Mouse (Mus musculus) cerebellum, adult 11-12 months (tissue): ENCODE results near the gene Chrdl2.

Experiments used
- DNase-seq: peaks from one replicate; pipeline ENCODE4 v3.0.0; 2022

Chrdl2 gene

DNA sequence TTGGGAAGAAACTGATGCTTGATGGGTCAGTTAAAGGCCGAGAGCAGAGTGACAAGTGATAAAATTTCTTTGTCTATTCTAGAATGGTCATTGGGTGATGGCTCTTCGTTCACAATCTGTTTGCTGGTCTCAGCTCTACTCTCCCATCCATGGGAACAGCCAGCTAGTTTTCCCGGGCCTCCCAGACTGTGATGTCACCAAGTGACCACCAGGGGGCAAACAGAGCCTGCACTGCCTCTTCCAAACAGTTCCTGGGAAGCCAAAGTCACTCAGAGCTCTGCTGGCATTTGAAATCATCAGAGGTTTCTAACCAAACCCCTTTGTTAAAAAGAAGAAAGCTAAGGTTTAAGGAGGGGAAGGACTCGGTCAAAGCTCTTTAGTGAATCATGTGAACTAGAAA, 17.2 kb upstream of the Chrdl2 start:
- peak; percentile 62 for DNase-seq

DNA sequence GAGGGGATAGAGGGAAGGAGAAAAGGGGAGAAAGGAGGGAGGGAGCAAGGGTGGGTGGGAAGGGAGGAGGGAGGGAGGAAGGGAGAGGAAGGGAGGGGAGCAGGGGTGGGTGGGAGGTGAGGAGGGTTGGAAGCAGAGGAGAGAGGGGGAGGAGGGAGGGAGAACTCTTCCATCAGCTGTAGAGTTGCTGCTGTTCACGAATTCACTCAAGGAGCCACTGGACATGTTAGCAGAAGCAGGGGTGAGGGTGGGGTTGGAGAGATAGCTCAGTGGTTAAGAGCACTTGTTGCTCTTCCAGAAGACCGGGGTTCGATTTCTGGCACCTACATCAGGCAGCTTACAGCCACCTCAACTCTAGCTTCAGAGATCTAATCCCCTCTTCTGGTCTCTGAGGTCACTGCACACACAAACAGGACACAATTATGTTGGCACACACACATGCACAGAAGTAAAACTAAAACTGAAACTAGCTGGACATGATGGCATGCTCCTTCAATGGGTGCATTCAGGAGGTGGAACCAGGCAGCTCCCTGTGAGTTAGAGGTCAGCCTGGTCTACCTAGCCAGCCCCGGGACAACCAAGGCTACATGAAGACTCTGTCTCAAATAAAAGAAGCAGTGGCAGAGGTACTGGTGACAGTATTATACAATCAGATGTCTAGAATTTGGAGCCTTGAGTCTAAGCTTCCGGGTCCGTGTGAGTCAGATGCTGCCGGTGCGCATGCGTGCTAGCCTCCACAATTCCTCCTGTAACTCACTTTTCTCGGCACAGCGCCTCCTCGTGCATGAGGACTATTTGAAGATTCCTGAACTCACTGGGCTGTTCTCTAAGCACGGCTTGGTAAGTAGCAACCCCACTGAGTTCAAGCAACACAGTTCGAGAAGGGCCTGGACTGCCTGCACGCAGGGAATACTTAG, 15.9 kb upstream of the Chrdl2 start:
- no peak for DNase-seq

DNA sequence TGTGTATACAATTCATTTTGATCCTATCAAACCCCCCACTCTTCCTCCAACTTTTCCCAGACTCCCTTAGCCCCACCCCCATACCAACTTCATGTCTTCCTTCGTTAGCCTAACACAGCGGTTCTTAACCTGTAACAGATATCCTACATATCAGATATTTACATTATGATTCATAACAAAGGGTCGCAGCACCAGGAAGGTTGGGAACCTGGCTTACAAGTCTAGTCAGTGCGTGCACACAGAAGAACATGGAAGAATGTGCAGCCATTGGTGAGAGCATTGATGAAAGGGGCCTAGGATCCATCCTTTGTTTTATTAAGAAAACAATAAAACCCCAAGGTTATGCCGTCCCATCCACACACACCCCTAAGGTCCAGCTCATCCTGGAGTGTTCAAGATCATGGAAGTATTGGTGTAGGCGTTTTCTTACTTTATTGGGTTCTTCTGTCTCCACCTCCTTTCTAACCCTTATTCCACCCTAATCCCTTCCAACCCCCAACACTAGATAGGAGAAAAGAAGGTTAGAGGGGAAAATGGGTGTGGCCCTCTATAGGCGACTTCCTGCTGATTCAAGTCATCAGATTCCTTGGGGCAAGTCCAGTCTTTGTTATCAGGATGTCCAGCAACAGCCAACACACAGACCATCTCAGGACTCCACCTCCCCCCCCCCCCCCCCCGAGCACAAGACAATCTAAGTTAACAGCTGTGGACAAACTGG, 14.8 kb upstream of the Chrdl2 start:
- DNase-seq = no peak

DNA sequence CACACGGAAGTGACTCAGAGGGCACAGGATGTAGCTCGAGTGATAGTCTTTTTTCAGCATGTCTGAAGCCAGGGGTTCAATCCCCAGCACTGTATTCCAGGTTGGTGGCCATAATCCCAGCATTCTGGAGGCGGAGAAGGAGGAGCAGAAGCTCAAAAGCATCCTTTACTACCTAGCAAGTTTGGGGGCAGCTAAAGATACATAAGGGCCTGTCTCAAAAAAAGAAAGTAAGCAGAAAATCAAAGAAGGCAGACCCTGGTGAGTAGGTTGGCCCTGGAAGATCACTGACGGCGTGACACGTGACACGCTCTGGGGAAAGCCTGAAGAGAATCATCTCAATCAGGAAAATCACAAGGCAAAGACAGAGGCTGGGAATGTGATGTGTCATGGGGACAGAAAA, 12.8 kb upstream of the Chrdl2 start:
- no peak for DNase-seq

DNA sequence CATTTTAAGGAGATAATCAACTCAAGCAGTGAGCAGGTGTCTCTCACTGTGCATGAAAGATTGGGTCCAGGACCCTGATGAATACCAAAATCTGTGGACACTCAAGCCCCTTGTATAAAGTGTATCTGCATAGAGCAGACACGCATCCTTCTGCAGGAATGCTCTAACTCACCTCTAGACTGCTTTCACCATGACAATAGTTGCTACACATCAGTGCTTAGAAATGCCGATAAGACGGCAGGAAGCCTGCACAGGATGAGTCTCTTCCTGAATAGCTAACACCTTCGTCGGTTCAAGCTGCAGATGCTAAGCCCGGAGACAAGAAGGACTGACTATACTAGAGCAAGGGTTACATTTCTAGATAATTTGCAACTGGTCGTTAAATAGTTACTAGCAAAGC, 10.8 kb upstream of the Chrdl2 start:
- no peak for DNase-seq

DNA sequence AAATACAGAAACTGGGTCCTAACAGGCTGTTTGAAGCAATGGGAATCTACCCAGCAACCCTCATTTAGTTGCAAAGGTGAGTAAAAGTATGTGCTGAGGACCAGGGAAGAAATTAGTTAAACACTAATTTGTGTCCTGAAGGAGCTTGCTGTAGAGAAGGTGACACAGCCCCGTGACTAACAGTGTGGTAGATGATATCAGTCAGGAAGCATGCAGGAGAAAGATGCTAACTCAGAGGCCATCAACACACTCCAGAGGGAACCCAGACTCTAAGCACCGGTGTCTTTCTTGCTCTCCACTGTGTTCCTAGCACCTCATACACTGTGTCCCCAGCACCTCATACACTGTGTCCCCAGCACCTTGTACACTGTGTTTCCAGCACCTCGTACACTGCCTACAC, 7.3 kb upstream of the Chrdl2 start:
- DNase-seq = no peak

DNA sequence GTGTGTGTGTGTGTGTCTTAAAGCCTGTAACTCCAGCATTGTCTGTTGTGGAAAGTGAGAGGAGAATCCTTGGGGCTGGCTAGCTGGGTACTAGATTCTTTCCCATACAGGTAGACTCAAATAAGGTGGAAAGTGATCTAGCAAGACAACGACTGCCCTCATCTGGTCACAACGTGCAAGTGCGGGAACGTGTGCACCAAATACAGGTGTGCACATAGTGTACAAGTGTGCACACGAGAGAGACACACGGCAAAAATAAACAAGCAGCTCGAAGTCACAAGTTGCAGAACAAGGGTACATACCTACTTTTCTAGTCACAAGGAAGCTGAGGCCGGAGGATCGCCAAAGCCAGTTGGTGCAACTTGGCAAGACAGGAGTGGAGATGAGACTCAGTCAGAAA, 2.2 kb upstream of the Chrdl2 start:
- no peak for DNase-seq

DNA sequence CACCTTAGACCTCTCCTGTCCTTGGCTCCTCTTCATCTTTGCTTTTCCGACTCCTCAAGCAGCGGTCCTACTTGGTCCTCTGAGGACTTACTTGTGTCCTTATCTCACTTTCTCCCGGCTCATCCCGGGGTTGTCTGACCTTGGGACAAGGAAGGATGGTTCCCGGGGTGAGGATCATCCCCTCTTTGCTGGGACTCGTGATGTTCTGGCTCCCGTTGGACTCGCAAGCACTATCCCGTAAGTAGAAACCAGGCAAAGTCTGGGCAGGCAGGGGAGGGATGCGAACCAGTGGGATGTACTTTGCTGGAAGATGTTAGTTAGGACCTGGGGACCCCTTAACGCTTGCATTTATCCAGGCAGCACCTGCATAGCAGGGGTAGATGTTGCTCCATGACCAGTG, 439 bp downstream of the Chrdl2 start:
- DNase-seq = no peak

DNA sequence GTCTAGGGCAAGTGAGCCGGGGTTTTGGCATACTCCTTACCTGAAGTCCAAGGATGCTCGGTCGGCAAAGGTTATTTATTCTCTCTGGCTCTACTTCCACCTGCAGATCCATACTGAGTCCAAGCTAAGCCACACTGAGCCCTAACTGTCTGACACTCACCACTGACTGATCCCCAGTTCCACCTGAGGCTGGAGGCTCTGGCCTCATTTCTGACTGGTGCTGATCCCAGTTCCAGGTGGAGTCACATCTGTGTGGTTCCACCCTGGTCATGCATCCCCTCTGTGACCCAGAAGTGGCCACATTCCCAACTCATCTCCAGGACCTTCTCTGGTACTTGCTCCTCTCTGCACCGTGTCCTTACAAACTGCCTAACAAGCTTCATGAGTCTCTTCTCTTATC, 2.8 kb downstream of the Chrdl2 start:
- DNase-seq = no peak

DNA sequence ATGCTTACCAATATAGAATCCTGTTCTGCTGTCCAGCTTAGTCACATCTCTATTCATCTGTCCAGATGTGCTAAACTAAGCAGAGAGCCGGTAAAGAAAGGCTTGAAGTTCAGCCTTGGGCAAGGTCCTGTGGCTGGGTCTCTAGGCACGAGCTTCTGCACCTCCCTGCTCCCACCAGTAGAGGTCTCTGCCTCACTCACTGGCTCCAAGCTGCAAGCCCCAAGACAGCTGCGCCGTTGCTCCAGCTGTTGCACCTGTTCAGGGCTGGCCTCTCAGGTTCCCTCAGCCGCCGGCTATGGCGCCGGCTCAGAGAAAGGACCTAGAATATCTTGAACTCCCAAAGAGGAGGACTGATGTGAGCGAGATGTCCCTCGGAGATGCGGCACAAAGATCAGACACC, 3.7 kb downstream of the Chrdl2 start:
- DNase-seq = no peak

DNA sequence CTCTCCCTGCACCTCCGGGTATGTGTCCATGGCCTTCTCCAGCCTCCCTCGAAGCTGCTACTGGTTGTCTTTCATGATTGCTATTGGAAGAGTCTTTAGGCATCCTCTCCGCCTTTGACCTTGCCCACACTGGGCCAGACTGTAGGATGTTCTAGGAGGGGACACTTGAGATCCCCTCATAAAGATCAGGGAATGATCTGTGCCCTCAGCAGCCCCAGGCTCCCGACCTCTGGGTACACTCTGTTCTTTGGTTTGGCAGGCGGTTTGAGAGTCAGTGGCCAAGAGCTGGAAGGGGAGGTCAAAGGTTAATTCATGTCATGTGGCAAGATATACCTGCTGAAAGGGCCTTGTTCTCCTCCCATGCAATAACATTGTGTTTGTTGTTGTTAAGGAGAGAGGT, 4.7 kb downstream of the Chrdl2 start:
- DNase-seq = no peak

DNA sequence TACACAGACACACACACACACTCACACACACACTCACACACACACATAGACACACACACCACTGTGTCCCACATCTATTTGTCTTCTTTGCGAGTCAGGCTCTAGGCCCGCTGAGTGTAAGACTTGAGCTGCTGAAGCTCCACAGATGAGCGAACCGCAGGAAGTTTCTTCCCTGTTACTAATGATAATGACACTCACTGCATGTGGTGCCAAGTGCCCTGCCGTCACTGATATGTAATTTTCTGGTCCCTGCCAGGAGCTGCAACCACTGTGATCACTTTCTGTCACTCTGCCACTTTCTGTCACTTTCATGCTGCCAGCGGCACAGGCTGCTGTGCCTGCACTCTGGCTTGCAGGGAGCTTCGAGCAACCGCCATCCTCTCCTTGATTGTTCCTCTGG, 6.1 kb downstream of the Chrdl2 start:
- no peak for DNase-seq

DNA sequence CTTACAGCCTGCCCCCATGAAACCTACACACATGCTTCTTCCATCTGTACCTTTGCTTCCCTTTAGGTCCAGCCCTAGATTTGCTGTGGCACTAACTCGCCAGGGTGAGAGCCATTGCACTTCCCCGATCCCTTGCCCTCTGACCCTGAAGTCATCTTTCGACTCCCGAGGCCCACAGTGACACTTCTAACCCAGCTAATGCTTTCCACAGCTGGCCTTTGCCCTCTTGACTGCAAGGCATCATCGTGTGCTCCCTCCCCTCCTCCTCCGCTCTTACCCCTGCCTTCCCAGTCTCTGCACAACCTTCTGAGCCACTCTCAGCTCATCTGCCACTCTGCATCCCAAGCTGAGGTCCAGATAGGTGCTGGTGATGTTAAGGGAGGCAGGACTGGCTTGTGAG, 6.5 kb downstream of the Chrdl2 start:
- no peak for DNase-seq

DNA sequence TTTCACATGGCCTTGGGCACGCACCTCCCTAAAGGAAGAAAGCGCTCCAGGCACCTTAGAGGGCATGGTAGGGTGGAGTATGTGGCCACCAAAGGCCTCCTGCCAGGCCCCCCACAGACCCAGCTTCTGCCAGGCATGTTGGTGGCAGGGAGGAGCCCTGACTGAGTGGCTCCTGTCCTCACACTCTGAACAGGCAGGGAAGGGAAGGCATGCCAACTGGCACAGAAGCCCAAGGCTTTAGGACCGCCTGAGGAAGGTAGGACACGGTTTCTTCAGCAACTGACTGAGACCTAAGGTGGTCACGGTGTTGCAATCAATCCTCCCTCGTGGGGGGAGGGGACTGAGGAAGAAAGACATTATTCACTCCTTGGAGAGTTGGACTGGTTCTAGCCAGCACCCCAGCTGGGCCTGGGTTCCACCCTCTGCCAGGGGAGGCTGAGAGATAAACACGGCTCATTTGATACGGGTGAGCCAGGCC, 8.2 kb downstream of the Chrdl2 start:
- peak; percentile 82 for DNase-seq

DNA sequence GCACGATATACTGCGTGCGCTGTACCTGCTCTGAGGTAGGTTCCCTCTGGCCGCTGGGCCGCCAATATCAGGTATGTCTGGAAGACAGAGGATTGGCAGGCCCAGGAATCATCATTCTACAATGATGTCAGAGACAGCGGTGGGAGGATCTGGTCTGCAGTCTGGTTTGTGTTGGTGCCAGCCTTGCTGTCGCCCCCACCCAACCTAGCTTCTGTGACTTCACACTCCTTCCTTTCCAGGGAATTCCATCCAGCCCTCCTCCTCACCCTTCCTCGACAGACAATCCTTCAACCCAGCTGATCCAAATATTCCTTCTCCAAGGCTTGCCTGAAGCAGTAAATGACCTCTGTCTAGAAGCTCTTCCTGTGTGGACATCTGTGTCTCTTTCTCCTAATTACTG, 11.1 kb downstream of the Chrdl2 start:
- no peak for DNase-seq

DNA sequence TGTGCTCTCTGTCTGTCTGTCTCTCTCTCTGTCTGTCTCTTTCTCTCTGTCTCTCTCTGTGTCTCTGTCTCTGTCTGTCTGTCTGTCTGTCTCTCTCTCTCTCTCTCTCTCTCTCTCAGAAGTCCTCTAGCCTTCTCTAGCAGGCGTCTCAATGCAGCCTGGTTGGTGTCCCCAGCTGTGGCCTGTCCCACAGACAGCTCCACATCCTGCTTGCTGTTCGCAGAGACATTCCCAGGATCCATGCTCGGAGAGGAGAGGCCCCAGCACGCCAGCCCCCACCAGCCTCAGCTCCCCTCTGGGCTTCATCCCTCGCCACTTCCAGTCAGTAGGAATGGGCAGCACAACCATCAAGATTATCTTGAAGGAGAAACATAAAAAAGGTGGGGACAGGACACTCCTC, 21.4 kb downstream of the Chrdl2 start:
- DNase-seq = no peak

DNA sequence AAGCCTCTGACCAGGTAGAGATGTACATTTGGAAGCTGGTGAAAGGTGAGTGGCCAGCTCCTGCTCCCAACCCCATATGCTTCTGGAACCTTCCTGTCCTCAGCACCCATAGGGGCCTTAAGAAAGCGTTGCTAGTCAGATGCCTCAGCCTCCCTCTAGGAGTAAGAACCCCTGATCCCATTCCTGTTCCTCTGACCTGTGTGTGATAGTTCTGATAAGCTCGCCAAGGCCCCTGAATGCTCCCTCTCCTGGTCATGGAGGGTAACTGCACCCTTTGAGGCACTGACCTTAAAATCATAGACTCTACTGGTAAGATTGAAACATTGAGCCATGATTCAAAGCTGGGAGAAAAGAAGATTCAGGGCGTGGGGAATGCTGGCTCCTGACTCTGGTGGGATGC, 23.3 kb downstream of the Chrdl2 start:
- DNase-seq = no peak

DNA sequence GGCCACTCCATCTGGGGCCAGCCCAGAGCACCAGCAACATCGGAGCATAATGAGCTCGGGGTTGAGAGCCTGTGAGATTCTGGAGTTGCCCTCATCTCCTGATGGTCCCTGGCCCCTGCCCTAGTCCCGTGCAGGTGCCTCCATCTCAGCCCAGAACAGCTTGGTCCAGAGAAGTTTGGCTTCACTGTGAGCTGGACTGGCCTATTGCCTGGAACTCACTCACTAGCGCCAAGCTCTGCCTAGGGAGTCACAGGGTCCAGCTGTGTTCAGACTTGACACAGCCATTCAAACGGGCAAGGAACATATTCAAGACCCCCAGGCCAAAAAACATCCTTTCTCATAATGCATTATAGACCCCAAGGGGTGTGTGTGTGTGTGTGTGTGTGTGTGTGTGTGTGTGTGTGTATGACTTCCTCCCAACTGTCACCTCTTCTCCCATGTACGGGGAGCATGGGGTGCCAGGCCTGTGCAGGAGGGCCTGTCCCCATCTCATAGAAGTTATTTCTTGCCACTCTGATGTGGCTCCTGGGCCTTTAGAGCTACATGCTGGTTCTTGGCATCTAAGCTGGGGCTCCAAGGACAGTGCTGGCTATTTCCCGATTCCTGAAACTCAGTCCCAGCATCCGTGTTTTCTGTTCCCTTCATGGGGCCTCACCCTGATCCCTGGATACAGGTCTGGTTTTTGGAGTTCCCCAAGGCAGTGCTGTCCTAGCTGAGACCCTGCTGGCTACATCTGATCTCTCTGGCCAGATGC, 25.2 kb downstream of the Chrdl2 start:
- no peak for DNase-seq

DNA sequence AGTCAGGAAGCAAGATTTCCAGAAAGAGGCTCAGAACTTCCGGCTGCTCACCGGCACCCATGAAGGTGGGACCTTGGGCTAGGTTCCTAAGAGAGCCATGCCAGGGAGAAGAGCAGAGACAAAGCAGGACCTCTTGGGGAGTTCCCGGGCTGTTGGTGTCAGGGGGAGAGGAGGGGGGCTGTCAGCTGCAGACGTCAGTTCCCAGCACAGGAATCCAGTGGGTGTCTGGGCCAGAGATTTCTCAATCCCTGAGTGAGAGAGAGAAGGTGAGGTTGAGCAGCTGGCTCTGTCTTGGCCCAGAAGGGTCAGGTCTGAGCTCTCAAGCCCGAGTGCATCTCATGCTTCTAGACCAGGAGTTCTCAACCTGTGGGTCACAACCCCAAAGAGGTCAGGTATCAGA, 27.7 kb downstream of the Chrdl2 start:
- DNase-seq = no peak

DNA sequence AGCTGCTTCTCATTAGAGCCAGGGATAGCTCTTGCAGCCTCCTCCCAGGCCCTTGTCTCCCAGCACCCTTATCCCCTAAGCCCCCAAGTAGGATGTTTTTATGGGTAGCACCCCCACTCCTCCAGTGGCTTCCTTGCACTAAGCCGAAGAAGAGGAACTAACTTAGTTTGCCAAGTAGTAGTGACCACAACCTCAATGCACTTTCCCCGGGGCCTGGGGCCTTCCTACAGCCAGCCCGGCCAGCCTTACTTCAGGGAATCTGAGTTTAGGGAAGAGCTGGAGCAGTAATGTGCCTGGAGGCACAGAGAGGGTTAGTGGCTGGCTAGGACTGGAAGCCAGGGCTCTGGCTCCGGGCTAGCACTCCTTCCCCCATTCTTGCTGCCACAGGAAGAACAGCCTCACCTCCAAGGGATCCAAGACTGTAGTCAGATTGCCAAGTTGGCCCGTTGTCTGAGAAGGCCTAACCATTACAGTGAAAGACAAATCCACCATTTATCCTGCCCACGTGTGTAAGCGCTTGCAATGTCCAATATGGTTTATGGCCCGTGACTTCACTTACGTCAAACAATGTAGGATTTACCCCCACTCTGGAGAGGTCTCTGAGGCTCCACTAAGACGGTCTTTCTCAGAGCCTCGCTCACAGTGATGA, 29.0 kb downstream of the Chrdl2 start:
- DNase-seq = no peak

DNA sequence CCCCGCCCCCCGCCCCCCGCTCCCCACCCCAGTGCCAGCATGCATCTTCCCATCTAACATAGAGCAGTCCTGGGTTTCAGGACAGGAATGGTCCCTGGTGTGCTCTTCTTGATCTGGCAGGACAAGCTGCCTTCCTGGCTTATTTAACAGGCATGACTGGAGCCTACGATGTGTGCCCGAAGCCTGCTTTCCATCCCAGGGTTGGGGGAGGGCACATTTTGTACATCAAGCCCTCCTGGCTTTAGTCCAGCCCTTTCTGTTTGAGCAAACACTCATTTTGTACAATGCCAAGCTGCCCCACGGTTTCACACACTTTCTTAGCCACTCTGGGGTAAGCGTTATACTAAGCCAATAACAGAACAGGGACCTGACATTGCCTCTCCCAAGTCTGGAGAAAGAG, 30.1 kb downstream of the Chrdl2 start:
- DNase-seq = no peak

DNA sequence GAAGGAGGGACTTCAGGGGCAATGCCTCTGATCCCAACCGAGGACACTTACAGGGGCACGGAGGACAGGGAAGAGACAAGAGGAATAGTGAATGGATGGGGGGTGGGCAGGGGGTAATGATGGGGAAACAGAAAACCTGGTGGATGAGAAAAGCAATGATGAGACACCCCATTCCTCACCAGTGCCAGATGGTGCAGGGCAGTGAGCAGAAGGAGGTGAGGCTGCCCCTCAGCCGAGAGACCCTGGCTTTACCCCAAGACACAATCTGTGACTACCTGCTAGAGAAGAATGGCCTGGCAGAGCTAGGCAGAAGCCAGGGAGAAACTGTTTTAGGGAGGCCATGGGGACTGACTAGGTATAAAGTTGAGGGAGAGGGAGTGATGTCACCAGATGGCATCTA, 30.5 kb downstream of the Chrdl2 start:
- no peak for DNase-seq

DNA sequence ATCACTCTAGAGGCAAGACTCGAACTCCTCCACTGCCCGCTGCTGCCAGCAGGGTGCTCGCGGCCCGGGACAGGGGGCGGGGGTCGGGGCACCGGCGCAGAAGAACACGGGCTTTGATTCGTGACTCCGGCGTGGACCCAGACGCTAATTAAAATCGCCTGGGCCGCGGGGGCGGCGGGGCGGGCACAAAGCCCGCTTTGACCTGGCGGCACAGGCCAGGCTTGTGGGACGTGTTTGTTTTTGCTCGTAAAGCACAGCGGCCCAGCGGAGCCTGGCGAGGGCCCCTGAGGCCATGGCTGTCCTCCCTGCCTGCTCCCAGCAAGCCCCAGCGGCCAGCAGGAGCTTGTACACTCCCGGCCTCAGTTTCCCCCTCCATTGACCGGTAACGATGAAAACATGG, 36.1 kb downstream of the Chrdl2 start:
- no peak for DNase-seq
